Mouse (Mus musculus): ENCODE data around the gene Ppib. TPM values are rescaled to one million over a fixed set of nuclear protein-coding genes. Genes with fewer than 3 reads are reported as not detected.
A peak's percentile ranks its signal among the peaks of the same experiment; 100 is the strongest.

The Ppib gene
- total RNA-seq, 2 experiments from 2014 or later = 219 to 260 TPM

DNA sequence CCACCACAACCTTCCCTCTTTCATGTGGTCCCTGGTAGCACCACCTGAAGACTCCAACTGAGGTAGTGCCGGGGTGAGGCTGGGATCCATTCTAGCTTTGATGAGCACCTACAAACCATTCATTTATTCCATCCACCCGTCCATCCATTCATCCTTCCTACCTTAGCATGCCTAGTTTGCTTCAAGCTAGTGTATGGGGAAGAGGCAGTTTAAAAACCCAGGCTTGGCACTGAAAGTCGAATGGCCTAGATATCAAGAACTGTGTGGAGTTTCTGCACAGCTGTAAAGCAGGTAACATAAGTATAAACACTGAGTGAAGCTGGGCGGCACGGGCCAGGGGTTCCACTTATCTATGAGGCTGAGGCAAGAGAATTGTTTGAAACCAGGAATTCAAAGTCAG is 10.1 kb downstream of the Ppib start:
- ATAC-seq (replicated peaks; ENCODE audit: low FRiP score, poor library complexity, severe bottlenecking) = peak; percentile 41

DNA sequence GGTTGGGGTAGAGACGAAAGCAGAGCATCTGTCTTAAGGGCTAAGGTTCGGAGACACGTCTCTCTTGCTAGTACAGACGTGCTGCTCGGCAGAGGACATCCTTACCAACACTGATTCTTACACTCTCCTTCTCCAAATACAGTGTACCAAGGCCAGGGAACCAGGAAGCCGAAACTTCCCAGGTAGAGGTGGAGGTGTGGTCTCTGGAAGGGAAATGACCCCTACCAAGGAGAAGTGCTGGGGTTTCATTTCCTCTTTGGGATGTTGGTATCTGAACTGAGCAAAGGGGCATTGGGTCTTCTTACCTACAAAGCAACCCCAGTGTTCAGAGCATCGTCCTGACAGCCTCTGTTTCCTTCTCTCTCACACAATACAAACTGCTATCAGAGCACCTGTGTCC is 12.7 kb downstream of the Ppib start:
- no peak for ATAC-seq (replicated peaks; ENCODE audit: low FRiP score, poor library complexity, severe bottlenecking)

DNA sequence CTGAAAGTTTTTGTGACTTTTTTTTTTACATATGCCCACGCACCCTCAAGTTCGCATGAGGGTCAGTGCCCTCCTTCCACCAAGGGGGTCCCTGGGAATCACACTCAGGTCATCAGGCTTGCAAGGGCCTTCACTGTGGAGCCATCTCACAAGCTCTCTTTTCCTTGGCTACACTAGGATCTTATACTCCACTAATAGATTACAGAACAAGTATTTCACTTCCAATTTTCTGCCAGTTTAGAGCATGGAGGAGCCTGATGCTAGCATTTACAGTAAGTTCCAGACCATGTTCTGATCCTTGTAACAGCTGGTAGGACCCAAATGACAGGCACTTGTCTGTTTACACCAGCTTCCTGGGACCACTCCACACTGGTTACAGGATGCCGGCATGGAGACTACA is 18.1 kb downstream of the Ppib start:
- 0 out of 2 replicates have a peak, but pooled peaks have one; percentile 20 for ATAC-seq (replicated peaks; ENCODE audit: low FRiP score, poor library complexity, severe bottlenecking)

DNA sequence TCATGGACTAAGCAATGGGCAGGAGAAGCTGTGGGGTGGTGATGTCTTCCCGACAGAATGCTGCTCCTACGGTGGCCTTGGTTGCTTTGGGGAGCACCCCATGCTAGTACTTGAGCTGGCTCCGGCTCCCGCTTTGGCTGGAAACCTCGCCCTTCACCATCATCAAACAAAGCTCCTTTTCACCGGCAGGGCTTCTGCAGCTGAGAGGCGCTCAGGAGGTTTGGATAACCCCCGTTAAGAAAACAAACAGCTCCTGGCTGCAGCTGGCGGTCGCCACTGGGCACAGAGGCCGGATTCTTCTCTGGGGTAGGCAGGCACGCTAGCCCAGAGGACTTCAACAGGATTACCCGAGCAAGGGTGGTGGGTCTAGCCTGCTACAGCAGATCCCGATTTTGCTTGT is 18.5 kb downstream of the Ppib start:
- ATAC-seq (replicated peaks; ENCODE audit: low FRiP score, poor library complexity, severe bottlenecking) = no peak

DNA sequence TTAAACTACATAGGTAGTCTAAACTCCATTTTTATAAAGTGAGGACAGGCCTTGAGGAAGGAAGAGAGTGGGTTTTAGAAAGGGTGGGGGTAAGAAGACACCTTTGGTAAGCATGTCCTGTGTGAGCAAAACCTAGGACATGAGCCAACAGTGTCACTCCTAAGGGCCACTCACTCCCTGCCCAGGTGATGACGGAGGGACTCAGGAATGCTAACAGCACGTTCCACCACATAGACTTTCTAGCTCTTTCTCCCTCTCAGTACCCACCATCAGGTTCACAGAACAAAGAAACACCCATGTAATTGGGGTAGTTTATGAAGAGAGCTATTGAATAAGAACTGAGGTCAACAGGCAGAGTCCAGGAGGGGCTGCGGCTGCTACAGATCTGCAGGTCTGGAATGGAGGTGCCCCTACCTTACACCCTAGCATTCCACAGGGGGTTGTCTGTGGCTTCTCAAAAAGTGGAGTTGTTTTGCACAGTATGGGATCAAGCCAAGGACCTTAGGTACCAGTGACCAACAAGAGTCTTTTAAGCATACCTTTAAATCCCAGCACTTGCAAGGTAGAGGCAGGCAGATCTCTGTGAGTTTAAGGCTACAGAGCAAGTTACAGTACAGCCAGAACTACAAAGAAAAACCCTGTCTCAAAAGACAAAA is 20.9 kb downstream of the Ppib start:
- ATAC-seq (replicated peaks; ENCODE audit: low FRiP score, poor library complexity, severe bottlenecking) = no peak

DNA sequence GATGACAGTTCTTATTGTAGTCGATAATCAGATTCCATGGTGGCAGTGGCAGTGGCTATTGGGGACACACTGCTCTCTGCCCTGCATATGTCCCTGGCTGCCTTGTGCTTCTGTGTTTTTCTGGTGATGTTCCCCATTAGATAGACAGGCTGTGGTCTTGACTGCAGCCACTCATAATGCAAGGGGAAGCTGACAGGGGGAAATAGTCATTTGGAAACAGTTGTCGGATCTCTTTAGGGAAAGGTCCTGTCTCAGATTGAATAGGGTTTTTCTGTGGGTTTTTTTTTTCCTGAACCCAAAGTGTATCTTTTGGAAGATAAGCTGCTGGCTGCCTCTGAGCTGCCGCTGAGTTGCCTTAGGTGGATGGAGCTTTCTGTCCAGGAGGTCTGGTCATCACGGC is 22.0 kb downstream of the Ppib start:
- no peak for ATAC-seq (replicated peaks; ENCODE audit: low FRiP score, poor library complexity, severe bottlenecking)

DNA sequence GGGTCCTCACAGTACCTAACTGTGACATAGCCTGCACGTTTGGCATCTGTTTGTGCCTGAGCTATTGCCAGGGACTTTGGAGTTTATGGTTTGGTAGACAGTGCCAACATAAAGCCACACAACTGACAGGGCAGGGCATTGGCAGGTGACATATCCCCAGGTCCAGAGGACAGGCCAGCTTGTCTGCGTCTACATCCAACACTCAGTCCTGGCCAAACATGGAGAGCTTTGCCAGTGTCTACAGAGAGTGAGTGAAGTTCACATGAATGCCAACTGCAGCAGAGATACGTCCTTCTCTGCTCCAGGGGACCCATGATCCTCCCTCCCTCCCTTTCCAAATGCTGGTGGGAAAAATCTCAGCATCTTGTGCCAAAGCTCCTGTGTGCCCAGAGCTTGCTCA is 24.1 kb downstream of the Ppib start:
- no peak for ATAC-seq (replicated peaks; ENCODE audit: low FRiP score, poor library complexity, severe bottlenecking)

DNA sequence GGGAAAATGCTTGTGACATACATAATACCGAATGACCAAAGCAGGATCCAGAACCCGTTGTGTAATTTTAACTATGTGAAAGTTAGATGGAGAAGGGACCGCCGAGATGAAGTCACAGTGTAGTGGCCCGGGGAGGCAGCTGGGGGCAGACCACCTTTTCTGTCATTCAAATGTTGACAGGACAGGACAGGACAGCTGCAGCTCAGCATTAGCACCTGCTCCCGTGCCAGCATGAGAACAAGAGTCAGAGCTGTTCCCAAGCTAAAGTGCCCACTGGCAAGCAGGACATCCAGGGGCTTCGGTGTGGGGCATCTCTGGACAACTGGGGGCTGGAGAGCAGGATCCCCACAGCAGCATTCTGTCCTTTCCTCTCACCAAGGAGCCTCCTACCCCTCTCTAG is 27.0 kb downstream of the Ppib start:
- ATAC-seq (replicated peaks; ENCODE audit: low FRiP score, poor library complexity, severe bottlenecking) = no peak

DNA sequence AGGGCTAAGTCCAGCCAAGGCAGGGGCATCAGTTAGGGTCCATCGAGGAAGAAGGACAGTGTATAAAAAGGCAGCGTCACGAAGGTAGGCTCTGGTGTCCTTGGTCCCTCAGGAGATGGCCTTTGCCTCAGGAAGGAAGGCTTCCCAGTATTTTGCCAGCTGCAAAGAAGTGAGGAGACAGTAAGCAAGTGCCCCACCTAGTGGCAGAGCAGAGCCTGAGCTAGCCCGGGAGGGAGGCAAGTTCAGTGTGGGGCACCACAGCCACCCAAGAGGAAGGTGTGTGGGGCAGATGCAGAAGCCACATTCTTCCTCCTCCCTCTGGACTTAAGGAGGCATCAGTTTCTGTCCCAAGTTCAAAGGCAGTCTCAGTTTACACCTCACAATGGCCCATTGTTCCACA is 28.4 kb downstream of the Ppib start:
- peak; percentile 89 for ATAC-seq (replicated peaks; ENCODE audit: low FRiP score, poor library complexity, severe bottlenecking)

DNA sequence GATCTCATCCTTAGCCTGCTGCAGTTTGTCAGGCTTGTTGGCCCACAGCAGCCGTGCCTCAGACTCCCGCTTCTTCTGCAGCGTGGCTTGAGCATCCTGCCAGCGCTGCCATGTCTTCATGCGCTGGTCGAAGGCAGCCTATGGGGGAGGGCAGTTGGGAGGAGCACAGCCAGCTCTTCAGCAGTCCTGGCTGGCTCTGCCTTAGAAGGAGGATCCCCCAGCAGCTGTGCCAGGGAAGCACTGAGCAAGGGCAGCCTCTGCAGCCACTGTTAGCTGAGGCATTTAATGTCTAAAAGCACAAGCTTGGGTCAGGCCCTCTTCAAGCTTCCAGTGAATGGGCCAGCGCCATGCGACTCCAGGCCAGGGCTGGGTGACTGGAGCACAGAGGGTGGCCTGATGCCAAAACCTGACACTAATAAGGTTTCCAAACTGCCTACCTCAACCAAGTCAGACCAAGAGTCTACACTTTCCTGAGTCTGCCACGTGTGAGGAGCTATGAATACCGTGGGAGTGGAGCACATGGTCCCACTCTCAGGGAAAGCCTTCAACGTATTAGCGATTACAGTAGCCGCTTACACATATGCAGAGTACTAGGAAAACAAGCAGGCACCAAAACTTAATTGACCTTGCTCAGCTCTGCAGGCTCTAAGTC is 30.7 kb downstream of the Ppib start:
- no peak for ATAC-seq (replicated peaks; ENCODE audit: low FRiP score, poor library complexity, severe bottlenecking)

DNA sequence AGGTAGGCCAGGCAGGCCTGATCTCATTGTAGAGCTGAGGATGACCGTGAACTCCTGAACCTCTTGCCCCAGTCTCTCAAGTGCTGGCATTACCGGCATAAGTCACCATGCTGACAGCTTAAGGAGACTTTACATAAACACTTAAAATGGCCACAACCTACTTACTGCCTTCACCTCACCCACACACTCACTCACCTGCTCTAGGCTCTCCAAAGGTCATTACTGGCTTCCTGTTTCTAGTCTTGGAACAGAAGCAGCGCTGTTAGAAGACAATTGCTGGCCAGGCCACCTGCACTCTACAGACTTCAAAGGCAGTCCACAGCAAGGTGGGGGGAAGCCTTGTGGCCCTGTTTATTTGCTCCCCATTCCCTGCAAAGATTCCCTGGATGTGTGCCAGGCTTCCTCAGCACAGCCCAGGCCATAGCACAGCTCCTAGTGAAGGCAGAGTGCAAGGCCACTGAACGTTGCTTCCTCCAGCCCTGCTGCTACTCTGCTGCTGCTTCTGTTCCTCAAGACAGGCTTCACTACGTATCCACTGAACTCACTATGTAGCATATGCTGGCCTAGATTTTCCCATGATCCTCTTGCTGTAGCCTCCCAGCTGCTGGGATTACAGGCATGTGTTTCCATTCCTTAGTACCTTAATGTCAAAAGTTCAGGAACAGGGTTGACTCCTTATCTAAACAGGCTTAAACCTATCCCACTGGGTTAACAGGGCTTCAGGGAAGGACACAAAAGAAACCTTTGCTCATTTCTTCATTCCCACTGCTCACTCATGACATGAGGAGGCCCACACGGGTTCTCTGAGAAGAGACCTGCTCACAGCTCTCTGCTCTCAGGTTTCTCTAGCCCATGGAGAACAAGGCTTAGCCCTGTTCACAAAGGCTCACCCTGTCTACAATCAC is 31.6 kb downstream of the Ppib start:
- no peak for ATAC-seq (replicated peaks; ENCODE audit: low FRiP score, poor library complexity, severe bottlenecking)

DNA sequence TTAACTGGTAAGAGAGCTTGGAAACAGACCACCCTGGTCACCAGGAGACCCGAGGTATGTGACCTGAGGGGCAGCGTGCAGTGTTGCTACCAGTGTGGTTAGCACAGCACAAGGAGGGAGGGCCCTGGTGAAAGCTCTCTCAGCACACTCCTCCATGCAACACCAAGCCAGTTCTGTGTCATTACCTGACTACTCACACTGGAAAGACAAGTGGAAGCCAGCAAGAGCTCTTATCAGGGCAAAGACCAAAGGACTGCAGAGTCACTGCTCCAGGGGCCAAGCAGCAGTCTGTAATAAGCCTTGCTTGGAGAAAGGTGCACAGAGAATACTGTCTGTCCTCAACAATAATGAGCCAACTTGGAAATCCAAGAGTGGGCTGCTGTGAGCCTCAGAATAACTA is 32.6 kb downstream of the Ppib start:
- no peak for ATAC-seq (replicated peaks; ENCODE audit: low FRiP score, poor library complexity, severe bottlenecking)

DNA sequence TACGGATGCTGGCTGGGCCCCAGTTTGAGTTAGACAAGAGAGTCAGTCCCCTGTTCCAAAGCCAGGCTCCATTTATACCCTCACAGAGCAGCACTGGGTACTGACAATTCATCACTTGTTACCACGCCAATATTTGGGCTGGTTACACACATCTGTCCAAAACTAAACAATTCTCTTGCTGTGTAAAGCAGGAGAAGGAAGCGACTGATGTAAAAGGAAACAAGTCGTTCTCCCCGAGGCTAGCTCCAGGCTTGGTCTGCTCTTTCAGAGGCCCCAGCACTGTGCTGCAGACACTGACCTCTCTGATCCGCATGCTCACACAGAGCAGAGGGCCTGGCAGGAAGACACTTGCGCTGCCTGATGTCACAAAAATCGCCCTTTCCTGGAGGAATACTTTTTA is 41.6 kb downstream of the Ppib start:
- no peak for ATAC-seq (replicated peaks; ENCODE audit: low FRiP score, poor library complexity, severe bottlenecking)

DNA sequence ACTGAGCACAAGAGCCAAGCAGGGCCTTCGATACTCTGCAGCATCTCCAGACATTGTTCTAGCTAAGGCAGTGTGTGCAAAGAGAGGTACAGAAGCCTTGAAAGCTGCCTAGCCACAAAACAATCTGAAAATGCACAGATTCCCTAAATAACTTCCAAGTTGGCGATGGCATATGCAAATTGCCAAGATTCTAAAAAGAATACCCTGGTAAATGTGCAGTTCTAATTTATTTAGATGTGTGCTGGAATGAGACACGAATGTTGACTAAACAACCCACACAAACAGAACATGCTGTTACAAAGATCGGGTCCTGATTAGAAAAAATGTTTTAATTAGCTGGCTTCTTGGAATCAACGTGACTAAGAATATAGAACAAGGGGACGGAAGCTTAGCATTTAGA is 42.6 kb downstream of the Ppib start:
- no peak for ATAC-seq (replicated peaks; ENCODE audit: low FRiP score, poor library complexity, severe bottlenecking)

DNA sequence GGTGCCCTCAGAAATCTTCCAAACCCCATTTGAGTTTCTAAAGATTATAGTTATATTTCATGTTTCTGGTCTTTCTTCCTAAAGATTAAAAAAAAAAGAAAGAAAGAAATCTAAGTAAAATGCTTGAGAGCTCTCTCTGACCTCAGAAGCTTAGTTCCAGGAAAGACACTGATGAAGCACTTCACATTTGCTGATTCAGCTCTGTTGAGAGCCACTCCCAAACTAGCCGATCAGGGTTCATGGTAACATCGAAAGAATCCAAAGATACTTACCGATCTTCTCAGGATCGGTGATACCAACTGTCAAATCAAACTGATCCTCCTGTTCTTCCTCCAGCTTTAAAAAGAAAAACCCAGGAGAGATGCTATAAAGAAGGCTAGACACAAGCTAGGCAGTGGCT is 44.6 kb downstream of the Ppib start:
- ATAC-seq (replicated peaks; ENCODE audit: low FRiP score, poor library complexity, severe bottlenecking) = no peak

DNA sequence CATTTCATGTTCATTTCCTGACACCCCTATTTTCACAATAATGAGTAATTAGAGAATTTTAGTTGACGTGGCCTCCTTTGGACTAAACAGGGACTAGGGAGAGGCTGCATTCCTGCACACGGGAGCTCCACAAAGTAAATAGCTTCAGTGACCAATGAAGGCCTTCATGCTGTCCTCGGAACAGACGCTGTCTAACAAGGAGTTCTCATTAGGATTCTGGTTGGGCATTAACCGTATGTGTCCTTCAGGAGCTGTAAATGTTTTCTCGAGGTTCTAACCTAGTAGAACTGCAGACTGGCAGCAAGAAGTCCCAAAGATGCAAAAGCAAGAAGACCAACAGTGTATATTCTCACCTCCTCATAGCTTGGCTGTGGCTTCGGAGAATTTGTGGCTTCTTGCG is 45.1 kb downstream of the Ppib start:
- no peak for ATAC-seq (replicated peaks; ENCODE audit: low FRiP score, poor library complexity, severe bottlenecking)

DNA sequence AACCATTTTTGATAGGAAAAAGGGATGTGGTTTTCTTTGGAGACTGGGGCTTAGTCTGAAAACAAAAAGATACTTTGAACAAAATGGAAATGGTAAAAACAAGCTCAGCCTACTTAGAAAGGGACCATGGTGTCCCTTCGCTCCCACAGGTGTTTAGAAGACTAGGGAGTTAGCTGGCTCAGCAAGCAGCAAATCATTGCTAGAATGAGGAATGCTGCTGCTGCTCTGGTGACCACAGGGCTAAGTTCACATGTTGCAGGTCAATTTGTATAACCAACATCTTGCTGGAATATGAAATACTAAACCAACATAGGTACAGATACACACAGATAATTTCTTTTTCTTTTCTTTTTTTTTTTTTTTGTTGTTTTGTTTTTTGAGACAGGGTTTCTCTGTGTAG is 49.6 kb downstream of the Ppib start:
- no peak for ATAC-seq (replicated peaks; ENCODE audit: low FRiP score, poor library complexity, severe bottlenecking)

DNA sequence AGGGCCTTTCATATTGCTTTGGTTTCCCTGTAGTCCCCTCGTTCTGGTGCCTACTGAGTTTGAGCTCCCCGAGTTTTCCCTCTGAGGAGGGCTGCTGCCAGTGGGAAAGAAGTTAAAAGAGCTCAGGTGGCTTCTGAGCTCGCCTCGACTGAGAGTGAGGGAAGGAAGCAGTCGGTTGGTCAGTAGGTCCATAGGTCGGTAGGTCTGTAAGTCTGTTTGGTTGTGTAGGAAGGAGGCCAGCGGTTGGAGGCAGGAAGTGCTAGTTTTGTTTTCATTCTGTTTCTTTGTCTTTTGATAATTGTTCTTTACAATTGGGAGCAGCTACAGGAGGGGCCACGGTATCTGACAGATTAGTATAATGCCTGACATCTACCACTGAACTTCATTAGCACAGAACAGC is 50.1 kb downstream of the Ppib start:
- ATAC-seq (replicated peaks; ENCODE audit: low FRiP score, poor library complexity, severe bottlenecking) = no peak

DNA sequence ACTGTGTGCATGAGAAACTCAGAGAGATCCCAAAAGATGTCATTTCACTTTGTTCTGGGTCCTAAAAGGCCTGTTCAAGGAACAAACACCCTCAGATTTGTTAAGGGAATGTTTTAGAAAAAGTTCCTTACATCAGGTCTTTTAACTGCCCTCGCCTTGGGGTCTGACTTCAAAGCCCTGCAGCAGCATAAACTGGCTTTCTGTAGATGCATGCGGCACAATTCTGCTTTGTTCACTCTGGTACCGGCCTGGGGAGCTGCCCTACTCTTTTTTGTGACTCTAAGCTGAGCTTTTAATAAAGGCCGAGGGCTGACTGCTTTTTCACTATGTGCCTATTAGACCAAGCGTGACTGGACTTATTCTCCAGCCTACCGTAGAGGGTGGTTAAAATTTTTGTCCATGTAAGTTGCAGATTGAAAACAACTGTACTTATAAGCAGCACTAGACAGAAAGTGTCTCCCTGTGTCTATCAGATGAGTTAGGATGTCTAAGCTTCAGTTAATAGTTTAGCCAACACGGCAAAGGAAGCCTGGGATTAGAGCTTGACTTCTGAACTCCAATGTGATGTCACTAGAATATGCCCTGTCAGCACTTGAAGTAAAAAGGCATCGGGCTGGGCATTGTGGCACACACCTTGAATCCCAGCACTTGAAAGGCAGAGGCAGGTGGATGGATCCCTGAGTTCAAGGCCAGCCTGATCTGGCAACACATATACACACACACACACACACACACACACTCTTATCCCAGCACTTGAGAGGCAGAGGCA is 50.8 kb downstream of the Ppib start:
- 0 out of 2 replicates have a peak, but pooled peaks have one; percentile 48 for ATAC-seq (replicated peaks; ENCODE audit: low FRiP score, poor library complexity, severe bottlenecking)

DNA sequence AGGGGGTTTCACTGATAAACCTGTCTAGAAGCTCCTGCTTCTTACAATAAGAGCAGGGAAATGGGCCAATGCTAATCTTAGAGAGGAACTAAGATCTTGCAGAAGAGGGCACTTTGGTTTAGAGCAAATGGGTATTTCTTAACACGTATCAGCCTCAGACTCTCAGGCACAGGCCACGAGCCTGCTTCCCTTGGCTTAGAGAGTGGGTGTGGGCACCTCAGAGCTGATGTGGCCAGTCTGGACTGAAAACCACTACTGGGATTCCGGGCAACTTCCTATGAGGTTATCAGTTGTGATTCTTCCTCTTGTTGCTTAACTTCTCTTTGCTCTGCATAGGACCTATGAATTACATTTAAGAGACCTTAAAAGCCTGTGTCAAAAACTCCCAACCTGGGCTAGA is 54.3 kb downstream of the Ppib start:
- ATAC-seq (replicated peaks; ENCODE audit: low FRiP score, poor library complexity, severe bottlenecking) = no peak

Data from erythroid progenitor cell, adult 5-6 weeks (primary cell).